Mouse (Mus musculus) lung, postnatal 36 days (tissue): ENCODE results near the gene Itgb1bp1.
A peak's percentile ranks its signal among the peaks of the same experiment; 100 is the strongest.

Source experiments
- DNase-seq: peaks from one replicate; pipeline ENCODE4 v3.0.0; 2022; ENCODE audit warnings: mixed read lengths

Itgb1bp1 gene

GRCm38 (mm10) chr12:21241965-21242364 lies 44.1 kb downstream of the Itgb1bp1 start:
- no peak for DNase-seq

GRCm38 (mm10) chr12:21234560-21234959 lies 51.5 kb downstream of the Itgb1bp1 start:
- DNase-seq: no peak

- no peak for DNase-seq
Observed at GRCm38 (mm10) chr12:21233727-21234126, 52.4 kb downstream of the Itgb1bp1 start.

- DNase-seq: peak; percentile 67
Observed at GRCm38 (mm10) chr12:21229076-21229918, 56.8 kb downstream of the Itgb1bp1 start.

GRCm38 (mm10) chr12:21228650-21229049 lies 57.4 kb downstream of the Itgb1bp1 start:
- no peak for DNase-seq

GRCm38 (mm10) chr12:21227076-21227980 lies 58.8 kb downstream of the Itgb1bp1 start:
- DNase-seq: peak; percentile 94

GRCm38 (mm10) chr12:21226316-21226715 lies 59.8 kb downstream of the Itgb1bp1 start:
- no peak for DNase-seq

- peak; percentile 64 for DNase-seq
Observed at GRCm38 (mm10) chr12:21225358-21225757, 60.7 kb downstream of the Itgb1bp1 start.

- peak; percentile 22 for DNase-seq
Observed at GRCm38 (mm10) chr12:21223923-21224322, 62.2 kb downstream of the Itgb1bp1 start.

- DNase-seq: no peak
Observed at GRCm38 (mm10) chr12:21220596-21220995, 65.5 kb downstream of the Itgb1bp1 start.

GRCm38 (mm10) chr12:21217776-21218444 lies 68.2 kb downstream of the Itgb1bp1 start:
- no peak for DNase-seq

- DNase-seq: no peak
Observed at GRCm38 (mm10) chr12:21214551-21215165, 71.4 kb downstream of the Itgb1bp1 start.

- DNase-seq: no peak
Observed at GRCm38 (mm10) chr12:21212876-21213275, 73.2 kb downstream of the Itgb1bp1 start.

GRCm38 (mm10) chr12:21209273-21209672 lies 76.8 kb downstream of the Itgb1bp1 start:
- no peak for DNase-seq

GRCm38 (mm10) chr12:21208172-21208795 lies 77.8 kb downstream of the Itgb1bp1 start:
- DNase-seq: no peak

GRCm38 (mm10) chr12:21207422-21207821 lies 78.7 kb downstream of the Itgb1bp1 start:
- no peak for DNase-seq

GRCm38 (mm10) chr12:21205799-21206198 lies 80.3 kb downstream of the Itgb1bp1 start:
- no peak for DNase-seq

GRCm38 (mm10) chr12:21204701-21205312 lies 81.3 kb downstream of the Itgb1bp1 start:
- DNase-seq: peak; percentile 73

GRCm38 (mm10) chr12:21201485-21202269 lies 84.4 kb downstream of the Itgb1bp1 start:
- DNase-seq: no peak

- DNase-seq: no peak
Observed at GRCm38 (mm10) chr12:21200613-21201012, 85.5 kb downstream of the Itgb1bp1 start.

- DNase-seq: no peak
Observed at GRCm38 (mm10) chr12:21196420-21196819, 89.7 kb downstream of the Itgb1bp1 start.
